Mouse (Mus musculus) liver, postnatal 0 days (tissue): ENCODE results near the gene Dlk2.

ENCODE experiments used
- CTCF ChIP-seq: sonication (generic); IDR thresholded peaks from 2 replicates; pipeline ENCODE4 v1.5.1; 2016; ENCODE audit warnings: antibody characterized with exemption, low read depth
- EP300 ChIP-seq: IDR thresholded peaks from 2 replicates; pipeline ENCODE4 v1.6.1; 2016; ENCODE audit warnings: antibody characterized with exemption, low read depth, mild to moderate bottlenecking

GRCm38 (mm10) chr17:46265502-46265901 lies 31.7 kb upstream of the Dlk2 start:
- TF ChIP-seq CTCF (no peak), EP300 (no peak)
